Mouse (Mus musculus) kidney, embryonic 15.5 days (tissue): ENCODE measurements at regions not wholly inside any gene's neighbourhood (a gene's known extent, or its start where the extent isn't known, plus 50 kb on each side); places are given as distances from the start of the nearest gene placed in this dataset.
A peak's percentile ranks its signal among the peaks of the same experiment; 100 is the strongest.

Experiments used
- ATAC-seq: fragments of 200-750 bp; cut with Nextera tagmentation; replicated peaks from 2 replicates; pipeline ENCODE4 v1.8.0; 2017; ENCODE audit warnings: moderate TSS enrichment; ENCODE audit not compliant: low FRiP score
- H3K27ac ChIP-seq: fragments of 300-500 bp; sonication (generic); 2 replicates; pipeline ENCODE4 v1.5.1; 2015; ENCODE audit warnings: mild to moderate bottlenecking, inconsistent platforms
- H3K27me3 ChIP-seq: fragments of 300-500 bp; sonication (generic); 2 replicates; pipeline ENCODE4 v1.6.1; 2015; ENCODE audit warnings: inconsistent platforms
- H3K36me3 ChIP-seq: fragments of 300-500 bp; sonication (generic); 2 replicates; pipeline ENCODE4 v1.6.1; 2015; ENCODE audit warnings: inconsistent platforms
- H3K4me1 ChIP-seq: fragments of 300-500 bp; sonication (generic); 2 replicates; pipeline ENCODE4 v1.6.1; 2015; ENCODE audit warnings: inconsistent platforms
- H3K4me2 ChIP-seq: fragments of 300-500 bp; sonication (generic); 2 replicates; pipeline ENCODE4 v1.6.1; 2015; ENCODE audit warnings: moderate library complexity, mild to moderate bottlenecking, inconsistent platforms
- H3K4me3 ChIP-seq: fragments of 300-500 bp; sonication (generic); replicated peaks from 2 replicates; pipeline ENCODE4 v1.5.1; 2015; ENCODE audit warnings: mild to moderate bottlenecking, inconsistent platforms
- H3K9ac ChIP-seq: fragments of 300-500 bp; sonication (generic); 2 replicates; pipeline ENCODE4 v1.6.1; 2015; ENCODE audit warnings: mild to moderate bottlenecking, inconsistent platforms
- H3K9me3 ChIP-seq: fragments of 300-500 bp; sonication (generic); replicated peaks from 2 replicates; pipeline ENCODE4 v1.6.1; 2016; ENCODE audit warnings: inconsistent platforms
- WGBS: fragments of 180-500 bp; shearing (Covaris S2); methylation state at CpG from one replicate; pipeline ENCODE4 v1.1.7; 2015; ENCODE audit warnings: mixed read lengths; 5-methylcytosine and 5-hydroxymethylcytosine counted together

DNA sequence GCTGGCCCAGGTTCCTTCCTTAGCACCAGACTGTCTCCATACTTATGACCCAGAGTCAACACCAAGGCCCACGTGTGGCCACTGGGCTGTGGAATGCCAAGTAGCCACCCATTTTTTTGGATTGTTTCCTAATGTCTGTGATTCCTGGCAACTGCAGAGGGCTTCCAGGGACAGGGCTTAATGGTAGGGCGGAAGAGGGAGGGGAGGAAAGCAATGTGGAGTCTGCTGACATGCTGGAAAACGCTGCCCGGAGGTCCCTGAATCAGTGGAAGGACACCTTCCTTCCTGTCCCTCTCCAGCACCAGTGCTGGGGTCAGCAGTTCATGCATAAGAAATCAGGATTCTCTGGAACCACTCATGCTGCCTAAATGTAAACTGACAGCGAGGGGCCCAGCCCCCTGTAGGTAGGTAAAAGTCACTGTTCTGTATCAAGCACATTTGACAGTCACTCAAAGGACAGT is 90.8 kb downstream of the Iyd start:
- H3K4me2 ChIP-seq, result no peak overlapping the region
- H3K9me3 ChIP-seq, result no peaks in the 10 kb centered on the region
- WGBS, result 34% methylated on average over 5 of the region's 5 CpGs
- no peaks in the 10 kb centered on the region for H3K36me3 ChIP-seq
- peak; percentile 50 for ATAC-seq
- no peaks in the 10 kb centered on the region for H3K27me3 ChIP-seq
- H3K4me1 ChIP-seq, result peaks cover 26% of the 10 kb centered on the region
- H3K4me3 ChIP-seq, result no peak overlapping the region
- peak overlapping the region; percentile 34; the same call in 1 of the 2 replicates for H3K27ac ChIP-seq
- no peak overlapping the region for H3K9ac ChIP-seq

DNA sequence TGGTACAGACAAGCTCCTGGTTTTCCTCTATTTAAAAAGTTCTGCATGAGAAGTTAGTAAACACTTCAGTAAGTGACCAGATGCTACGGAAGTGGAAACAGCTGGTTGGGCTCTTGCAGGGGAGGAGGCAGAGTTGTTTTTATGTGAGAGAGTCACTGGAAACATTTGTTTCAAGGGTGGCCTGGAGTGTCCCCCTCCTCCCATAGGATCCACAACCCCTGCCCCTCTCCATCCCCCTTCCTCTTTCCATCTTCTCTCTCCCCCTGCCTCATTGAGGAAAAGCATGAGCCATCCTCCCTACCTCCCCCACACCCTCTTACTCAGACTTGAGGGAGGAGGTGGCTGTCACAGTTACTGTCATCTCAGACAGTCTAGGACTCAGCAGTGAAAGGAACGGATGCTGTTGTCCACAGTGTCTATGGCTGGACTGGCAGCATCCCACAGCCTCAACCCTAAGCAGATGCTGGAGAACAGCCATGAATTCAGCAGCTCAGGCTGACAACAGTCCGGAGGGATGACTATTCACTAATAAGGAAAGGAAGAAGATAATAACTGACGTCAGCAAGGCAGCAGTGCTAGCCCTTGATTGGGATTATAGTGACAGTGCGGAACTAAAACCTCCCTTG is 93.9 kb downstream of the Iyd start:
- Histone ChIP-seq H3K9ac (no peak overlapping the region), H3K27me3 (no peaks in the 10 kb centered on the region), H3K9me3 (no peaks in the 10 kb centered on the region), H3K27ac (peak overlapping the region; percentile 87), H3K36me3 (no peaks in the 10 kb centered on the region), H3K4me2 (no peak overlapping the region), H3K4me1 (peaks cover 26% of the 10 kb centered on the region), H3K4me3 (no peak overlapping the region)
- ATAC-seq, result peak; percentile 91
- 20% methylated on average over 5 of the region's 5 CpGs for WGBS

DNA sequence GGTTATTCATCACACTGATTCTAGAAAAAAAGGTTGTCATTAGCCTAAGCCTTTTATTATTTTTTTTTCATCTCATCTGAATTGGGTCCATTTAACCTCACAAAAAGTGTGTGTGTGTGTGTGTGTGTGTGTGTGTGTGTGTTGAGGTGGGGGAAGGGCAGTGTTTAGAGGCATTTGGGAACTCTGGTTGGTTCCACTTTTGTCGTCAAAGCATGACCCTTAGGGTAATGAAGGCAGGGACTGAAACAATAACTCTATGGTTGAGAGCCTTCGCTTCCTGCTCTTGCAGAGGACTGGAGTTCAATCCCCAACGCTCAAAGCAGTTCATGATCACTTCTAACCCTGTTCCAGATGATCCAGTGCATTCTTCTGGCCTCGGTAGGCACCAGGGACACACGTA is 96.1 kb upstream of the Plekhg1 start:
- no peaks in the 10 kb centered on the region for H3K36me3 ChIP-seq
- peaks cover 19% of the 10 kb centered on the region; the same call in 1 of the 2 replicates for H3K4me1 ChIP-seq
- no peak overlapping the region for H3K9ac ChIP-seq
- no peaks in the 10 kb centered on the region for H3K9me3 ChIP-seq
- no peak overlapping the region for H3K4me2 ChIP-seq
- ATAC-seq, result 0 out of 2 replicates have a peak, but pooled peaks have one; percentile 27
- H3K27me3 ChIP-seq, result no peaks in the 10 kb centered on the region
- WGBS, result 59% methylated on average over 5 of the region's 5 CpGs
- H3K27ac ChIP-seq, result no peak overlapping the region
- no peak overlapping the region for H3K4me3 ChIP-seq

DNA sequence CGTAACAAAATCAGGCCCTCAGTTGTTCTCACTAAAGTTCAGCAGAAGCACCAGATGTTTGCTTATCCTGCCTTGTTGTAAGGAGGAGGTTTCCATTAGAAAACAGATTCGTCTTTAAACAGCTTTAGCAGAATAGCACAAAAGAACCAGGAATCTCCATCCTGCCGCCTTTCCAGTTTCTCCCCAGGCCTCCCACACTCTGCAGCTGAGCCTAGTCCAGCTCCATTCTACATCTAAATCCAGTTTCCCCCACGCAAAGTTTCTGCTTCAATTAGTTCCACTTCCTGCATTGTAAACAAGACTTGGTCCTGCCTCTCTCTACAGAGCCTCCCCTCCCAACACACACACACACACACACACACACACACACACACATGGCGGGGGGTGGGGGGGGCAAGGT is 95.1 kb upstream of the Plekhg1 start:
- ATAC-seq, result peak; percentile 58
- Histone ChIP-seq H3K36me3 (no peaks in the 10 kb centered on the region), H3K4me3 (no peak overlapping the region), H3K4me2 (no peak overlapping the region), H3K9ac (no peak overlapping the region), H3K27me3 (no peaks in the 10 kb centered on the region), H3K9me3 (no peaks in the 10 kb centered on the region), H3K4me1 (peaks cover 19% of the 10 kb centered on the region; the same call in 1 of the 2 replicates), H3K27ac (0 out of 2 replicates have a peak overlapping the region, but pooled peaks have one; percentile 7)
- 45% methylated on average over 5 of the region's 5 CpGs for WGBS

DNA sequence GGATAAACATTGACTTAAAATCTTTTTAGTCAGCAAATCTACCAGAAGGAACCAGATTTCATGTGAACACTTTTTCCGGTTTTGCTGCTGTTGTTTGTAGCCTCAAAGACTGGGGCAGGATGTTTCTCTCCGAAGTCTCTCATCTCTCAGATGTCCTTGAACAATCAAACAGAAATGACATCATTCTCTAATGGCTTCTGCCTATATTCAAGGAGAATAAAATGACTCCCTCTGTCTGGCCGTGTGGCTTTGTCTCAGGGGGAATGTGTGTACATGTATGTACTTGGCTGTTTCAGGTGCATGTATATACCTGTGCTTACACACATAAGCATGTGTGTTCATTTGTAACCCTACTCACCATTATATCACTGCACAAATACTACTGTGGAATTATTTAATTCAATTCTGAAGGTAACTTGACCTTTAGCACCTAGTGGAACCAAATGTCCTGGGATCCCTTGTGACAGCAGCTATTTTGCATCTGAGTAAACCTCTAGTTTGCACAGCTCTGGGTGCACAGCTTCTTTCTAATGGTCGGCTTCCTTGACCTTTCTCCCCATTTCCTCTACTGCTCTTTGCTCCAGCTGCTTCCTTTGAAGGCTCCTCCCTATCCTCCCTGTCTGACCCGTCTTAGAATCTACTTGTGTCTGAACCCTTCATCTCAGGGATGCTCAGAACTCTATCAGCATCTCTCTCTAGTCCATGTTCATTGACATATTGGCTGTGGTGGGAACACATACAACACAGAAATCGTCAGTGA is 93.8 kb upstream of the Plekhg1 start:
- Histone ChIP-seq H3K36me3 (no peaks in the 10 kb centered on the region), H3K4me3 (no peak overlapping the region), H3K27ac (no peak overlapping the region), H3K27me3 (no peaks in the 10 kb centered on the region), H3K4me2 (no peak overlapping the region), H3K4me1 (peaks cover 19% of the 10 kb centered on the region; the same call in 1 of the 2 replicates), H3K9me3 (no peaks in the 10 kb centered on the region), H3K9ac (no peak overlapping the region)
- ATAC-seq, result no peak
- WGBS, result 61% methylated on average over 6 of the region's 6 CpGs

DNA sequence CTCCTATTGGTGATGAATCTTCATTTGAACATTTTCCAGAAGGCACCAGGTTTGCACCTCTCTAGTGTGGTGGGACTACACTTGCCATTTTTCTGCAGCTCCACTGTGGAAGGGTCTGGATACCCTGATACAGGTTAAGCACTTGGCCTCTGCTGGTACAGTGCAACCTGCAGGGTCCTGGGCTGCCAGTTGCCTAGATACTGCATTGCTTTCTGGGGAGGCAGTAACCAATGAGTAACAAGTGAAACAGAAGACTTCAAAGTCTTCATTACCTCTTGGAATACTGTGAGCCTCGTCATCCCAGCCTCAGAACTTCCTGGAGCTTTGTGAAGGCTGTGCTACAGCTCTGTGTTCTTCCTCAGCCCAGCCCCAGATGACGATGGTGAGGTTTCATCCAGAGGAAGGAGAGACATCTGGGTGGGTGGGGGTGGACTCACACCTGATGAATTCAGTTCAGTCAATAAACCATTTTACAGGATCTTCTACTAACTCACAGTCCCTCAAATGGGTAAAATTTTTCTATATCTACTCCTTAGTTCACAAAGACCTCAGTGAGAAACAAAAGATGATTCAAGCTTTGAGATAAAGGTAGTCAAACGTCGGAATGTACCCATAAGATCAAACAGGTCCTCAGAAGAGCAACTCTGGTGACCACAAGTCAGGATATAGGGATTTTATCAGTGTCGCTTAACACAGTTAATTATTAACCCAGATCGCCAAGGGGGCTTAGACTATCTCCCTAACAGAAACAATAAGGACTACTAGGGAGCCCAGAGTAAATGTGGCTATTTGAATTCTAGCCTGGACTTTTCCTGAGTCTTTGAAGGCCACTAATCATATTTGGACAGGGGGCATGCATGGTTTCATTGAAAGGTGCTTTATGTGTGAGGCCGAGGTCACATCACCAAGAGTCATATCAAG is 92.1 kb upstream of the Plekhg1 start:
- no peaks in the 10 kb centered on the region for H3K36me3 ChIP-seq
- H3K4me3 ChIP-seq, result no peak overlapping the region
- no peak overlapping the region for H3K27ac ChIP-seq
- no peak overlapping the region for H3K4me2 ChIP-seq
- H3K4me1 ChIP-seq, result peaks cover 19% of the 10 kb centered on the region; the same call in 1 of the 2 replicates
- no peak for ATAC-seq
- no peak overlapping the region for H3K9ac ChIP-seq
- no peaks in the 10 kb centered on the region for H3K9me3 ChIP-seq
- H3K27me3 ChIP-seq, result no peaks in the 10 kb centered on the region
- 59% methylated on average over 7 of the region's 7 CpGs for WGBS

DNA sequence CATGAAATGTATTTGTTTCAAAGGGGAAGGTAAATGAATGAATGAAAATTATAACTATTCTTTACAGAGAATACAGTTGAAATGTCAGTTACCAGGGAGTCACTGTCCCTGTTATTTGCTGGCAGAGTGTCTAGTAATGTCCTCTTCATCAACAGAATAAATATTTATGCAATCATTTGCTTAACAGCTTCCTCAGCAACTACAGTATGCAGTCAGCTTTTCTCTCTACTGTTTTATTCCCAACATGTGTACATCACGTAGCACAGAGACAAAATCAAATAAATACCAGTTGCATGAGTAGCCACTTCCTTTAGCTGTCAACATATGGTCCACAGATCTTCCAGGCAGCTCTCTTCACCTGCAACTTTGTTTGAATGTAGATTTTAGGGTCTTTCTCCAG is 90.2 kb upstream of the Plekhg1 start:
- no peak overlapping the region for H3K27ac ChIP-seq
- H3K27me3 ChIP-seq, result no peaks in the 10 kb centered on the region
- H3K4me1 ChIP-seq, result peaks cover 15% of the 10 kb centered on the region; the same call in 1 of the 2 replicates
- H3K4me3 ChIP-seq, result no peak overlapping the region
- no peaks in the 10 kb centered on the region for H3K9me3 ChIP-seq
- H3K9ac ChIP-seq, result no peak overlapping the region
- H3K4me2 ChIP-seq, result no peak overlapping the region
- no peaks in the 10 kb centered on the region for H3K36me3 ChIP-seq
- 53% methylated on average over 1 of the region's 1 CpGs for WGBS
- ATAC-seq, result no peak

DNA sequence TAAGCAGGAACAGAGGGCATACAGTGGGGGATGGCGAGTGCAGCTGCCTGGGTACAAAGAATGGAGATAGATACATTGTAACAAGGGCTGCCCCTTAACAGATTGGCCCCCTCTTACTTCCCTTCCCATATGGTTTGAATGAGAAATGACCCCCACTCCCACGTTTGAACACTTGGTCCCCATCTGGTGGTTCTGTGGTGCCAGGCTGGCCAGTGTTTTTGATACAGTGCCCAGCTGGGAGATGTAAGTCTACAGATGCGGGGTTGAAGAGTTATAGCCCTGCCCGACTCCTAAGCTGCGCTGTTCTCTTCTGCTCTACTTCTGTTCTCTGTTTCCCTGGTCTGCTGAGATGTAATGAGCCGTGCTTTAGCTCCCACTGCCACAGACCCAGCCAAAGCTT is 89.6 kb upstream of the Plekhg1 start:
- no peak for ATAC-seq
- WGBS, result 75% methylated on average over 6 of the region's 6 CpGs
- Histone ChIP-seq H3K4me1 (peaks cover 11% of the 10 kb centered on the region; the same call in 1 of the 2 replicates), H3K4me2 (no peak overlapping the region), H3K27ac (no peak overlapping the region), H3K9ac (no peak overlapping the region), H3K36me3 (no peaks in the 10 kb centered on the region), H3K9me3 (no peaks in the 10 kb centered on the region), H3K27me3 (no peaks in the 10 kb centered on the region), H3K4me3 (no peak overlapping the region)

DNA sequence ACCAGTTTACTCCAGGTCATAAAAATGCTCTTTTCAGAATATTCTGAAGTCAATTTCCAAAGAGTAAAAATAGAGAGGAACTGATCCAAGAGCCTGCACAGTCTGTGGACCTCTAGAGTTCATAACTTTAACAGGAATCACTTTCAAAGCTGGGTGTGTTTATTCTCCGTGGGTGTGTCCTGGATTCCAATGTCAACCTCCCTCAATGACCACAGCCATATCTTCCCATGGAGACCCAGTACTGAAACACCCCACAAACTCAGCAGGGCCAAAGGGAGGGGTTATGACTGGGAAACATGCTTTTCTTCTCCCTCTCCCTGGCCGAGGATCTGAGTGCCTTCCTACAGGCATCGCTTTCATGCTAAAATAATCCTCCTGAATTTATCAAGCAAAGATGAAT is 87.6 kb upstream of the Plekhg1 start:
- no peaks in the 10 kb centered on the region for H3K27me3 ChIP-seq
- no peak for ATAC-seq
- H3K9ac ChIP-seq, result no peak overlapping the region
- 0 out of 2 replicates have a peak, but pooled peaks cover 3% of the 10 kb centered on the region for H3K4me1 ChIP-seq
- 66% methylated on average over 3 of the region's 3 CpGs for WGBS
- no peak overlapping the region for H3K4me3 ChIP-seq
- H3K9me3 ChIP-seq, result no peaks in the 10 kb centered on the region
- H3K27ac ChIP-seq, result no peak overlapping the region
- H3K4me2 ChIP-seq, result no peak overlapping the region
- H3K36me3 ChIP-seq, result no peaks in the 10 kb centered on the region

DNA sequence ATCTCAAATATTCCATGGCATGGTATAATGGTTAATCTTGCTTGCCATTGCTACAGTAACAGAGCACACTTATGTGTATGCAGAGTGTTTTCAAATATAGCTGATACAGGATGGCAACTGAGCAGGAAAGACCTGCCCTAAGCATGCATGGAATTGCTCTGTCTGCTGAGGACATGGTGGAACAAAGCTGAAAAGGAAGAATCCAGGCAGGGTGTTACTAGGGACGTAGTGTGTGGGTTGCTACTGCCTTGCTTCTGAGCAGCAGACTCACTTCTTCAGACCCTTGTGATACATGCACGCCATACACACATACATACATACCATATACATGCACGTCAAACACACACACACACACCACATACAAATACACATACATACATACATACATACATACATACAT is 84.1 kb upstream of the Plekhg1 start:
- Histone ChIP-seq H3K4me3 (no peak overlapping the region), H3K9ac (no peak overlapping the region), H3K36me3 (no peaks in the 10 kb centered on the region), H3K27me3 (no peaks in the 10 kb centered on the region), H3K4me1 (no peaks in the 10 kb centered on the region), H3K4me2 (no peak overlapping the region), H3K9me3 (no peaks in the 10 kb centered on the region), H3K27ac (no peak overlapping the region)
- ATAC-seq, result no peak
- 93% methylated on average over 3 of the region's 3 CpGs for WGBS

DNA sequence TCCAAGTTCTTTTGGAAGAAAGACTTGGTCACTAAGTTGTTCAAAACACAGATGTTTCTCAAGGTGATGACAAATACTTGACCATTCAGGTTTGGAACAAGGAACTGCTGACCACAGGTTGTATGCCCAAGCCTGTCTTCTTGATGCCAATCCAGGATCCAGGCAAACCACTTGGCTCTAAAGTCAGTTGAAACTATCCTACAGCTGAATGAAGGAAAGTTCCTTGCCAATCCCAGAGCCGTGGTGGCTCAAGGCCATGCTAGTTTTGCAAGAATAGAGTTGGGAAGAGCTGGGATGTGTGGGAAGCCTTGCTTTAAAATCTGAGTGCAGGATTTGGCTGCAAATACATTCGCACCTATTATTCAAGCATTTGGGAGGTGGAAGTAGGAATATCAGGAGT is 78.0 kb upstream of the Plekhg1 start:
- no peaks in the 10 kb centered on the region for H3K36me3 ChIP-seq
- no peak for ATAC-seq
- 89% methylated on average over 2 of the region's 2 CpGs for WGBS
- no peaks in the 10 kb centered on the region for H3K4me1 ChIP-seq
- H3K9me3 ChIP-seq, result no peaks in the 10 kb centered on the region
- no peak overlapping the region for H3K27ac ChIP-seq
- H3K4me3 ChIP-seq, result no peak overlapping the region
- H3K9ac ChIP-seq, result no peak overlapping the region
- no peaks in the 10 kb centered on the region for H3K27me3 ChIP-seq
- no peak overlapping the region for H3K4me2 ChIP-seq

DNA sequence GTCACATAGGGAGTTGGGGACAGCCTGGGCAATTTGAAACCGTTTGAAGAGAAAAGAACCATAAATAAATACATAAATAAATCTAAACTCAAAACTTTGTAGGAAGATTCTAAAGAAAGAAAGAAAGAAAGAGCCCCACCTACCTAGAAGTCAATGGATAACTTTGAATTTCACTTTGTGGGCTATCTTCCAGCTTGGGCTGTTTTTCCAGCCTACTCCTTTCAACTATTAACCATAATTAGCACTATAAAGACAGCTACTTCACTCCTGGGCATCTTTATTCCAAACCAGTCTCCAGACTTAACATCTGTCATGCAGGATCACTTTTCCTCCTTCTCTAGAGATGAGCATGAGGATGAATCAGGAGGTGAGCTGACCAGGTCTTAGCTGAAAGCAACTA is 77.6 kb upstream of the Plekhg1 start:
- H3K4me1 ChIP-seq, result no peaks in the 10 kb centered on the region
- no peak for ATAC-seq
- H3K4me3 ChIP-seq, result no peak overlapping the region
- H3K27me3 ChIP-seq, result no peaks in the 10 kb centered on the region
- no peaks in the 10 kb centered on the region for H3K9me3 ChIP-seq
- no peak overlapping the region for H3K27ac ChIP-seq
- WGBS, result 58% methylated on average over 1 of the region's 1 CpGs
- H3K4me2 ChIP-seq, result no peak overlapping the region
- no peak overlapping the region for H3K9ac ChIP-seq
- H3K36me3 ChIP-seq, result no peaks in the 10 kb centered on the region
